Mouse (Mus musculus): Measurements from ENCODE around the gene Cenpu.
"Not testable (repeated sequence)": the region's sequence is repeated elsewhere in the genome, so short reads cannot be mapped to it uniquely, and the experiment has no call there.

Gene Cenpu

DNA sequence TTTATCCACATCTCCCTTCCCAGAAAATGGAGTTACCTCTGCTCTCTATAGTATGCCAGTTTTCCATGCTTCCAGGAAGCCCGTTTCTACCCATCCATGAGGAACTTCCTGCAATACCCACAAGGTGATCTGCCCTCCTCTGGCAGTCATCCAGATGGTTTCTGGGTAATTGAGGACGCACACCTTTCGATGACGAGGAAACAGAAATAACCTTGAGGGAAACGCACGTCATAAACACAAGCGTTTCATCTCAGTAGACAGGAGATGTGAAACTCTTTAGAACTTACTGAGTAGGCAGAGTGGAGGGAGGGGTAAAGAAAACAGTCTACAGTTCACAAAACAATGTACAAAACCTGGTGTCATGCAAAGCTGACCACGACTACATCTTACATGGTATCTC is 1.8 kb upstream of the Cenpu start:
- no peak for DNase-seq (ENCODE audit: low spot score)

DNA sequence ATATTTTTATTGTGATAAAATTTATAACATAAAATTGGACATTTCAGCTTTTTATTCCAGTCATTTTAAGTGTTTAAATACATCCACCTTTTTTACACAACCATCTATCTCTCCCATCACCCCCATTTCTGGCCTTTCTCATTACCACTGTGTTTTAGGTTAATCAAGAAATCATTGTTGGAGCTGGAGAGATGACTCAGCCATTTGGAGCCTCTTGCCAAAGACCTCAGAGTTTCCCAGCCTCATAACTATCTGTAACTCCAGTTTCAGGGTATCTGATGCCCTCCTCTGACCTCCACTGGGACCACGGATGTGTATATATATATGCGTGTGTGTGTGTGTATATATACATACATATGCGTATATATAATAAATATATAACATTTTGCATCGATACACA is 799 bp upstream of the Cenpu start:
- DNase-seq (ENCODE audit: low spot score), result no peak

DNA sequence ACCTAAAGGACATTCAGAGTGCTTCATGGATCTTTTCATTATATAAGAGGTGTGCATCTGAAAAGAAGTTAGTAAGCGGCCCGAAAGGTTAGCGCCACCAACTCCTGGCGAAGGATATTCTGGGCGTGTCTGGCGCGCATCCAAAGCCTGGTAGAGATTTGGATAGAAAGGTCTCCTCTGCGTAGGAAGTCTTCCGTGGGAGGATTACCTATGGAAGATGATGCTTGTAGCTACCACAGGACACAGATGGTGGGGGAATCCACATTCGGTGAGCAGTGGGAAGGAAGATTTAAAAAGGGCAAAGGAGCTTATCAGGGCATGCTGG is 575 bp downstream of the Cenpu start:
- DNase-seq (ENCODE audit: low spot score), result no peak

DNA sequence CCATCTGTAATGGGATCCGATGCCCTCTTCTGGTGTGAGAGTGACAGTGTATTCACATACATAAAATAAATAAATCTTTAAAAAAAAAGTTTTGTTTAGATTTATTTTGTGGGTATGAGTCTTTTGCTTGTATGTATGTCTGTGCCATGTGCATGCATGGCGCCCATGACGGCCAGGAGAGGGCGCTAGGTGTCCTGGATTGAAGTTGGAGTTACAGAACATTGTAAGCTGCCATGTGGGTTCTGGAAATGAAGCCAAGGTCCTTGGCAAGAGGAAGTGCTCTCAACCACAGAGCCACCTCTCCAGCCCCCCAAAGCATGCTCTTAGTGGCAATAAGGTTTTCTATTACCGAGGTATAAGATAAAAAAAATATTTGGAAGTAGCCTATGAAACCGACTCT is 7.6 kb downstream of the Cenpu start:
- peak; percentile 57 for DNase-seq (ENCODE audit: low spot score)

DNA sequence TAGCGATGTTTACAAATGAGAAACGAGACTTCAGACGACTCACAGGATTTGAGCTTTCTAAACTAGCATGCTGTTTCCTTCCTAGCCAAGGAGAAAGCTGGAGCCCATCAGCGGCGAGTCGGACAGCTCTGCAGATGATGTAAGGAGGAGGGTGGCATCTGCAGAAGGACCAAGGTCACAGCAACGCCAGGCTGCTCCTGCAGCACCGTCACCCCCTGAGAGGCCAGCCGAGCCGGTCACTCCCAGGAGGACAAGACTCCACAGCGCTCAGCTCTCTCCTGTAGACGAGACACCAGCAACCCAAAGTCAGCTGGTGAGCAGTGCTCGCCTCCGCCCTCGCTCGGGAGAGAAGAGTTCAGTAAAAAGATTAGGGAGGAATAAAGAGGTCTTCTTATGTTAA is 10.5 kb downstream of the Cenpu start:
- DNase-seq (ENCODE audit: low spot score), result no peak

DNA sequence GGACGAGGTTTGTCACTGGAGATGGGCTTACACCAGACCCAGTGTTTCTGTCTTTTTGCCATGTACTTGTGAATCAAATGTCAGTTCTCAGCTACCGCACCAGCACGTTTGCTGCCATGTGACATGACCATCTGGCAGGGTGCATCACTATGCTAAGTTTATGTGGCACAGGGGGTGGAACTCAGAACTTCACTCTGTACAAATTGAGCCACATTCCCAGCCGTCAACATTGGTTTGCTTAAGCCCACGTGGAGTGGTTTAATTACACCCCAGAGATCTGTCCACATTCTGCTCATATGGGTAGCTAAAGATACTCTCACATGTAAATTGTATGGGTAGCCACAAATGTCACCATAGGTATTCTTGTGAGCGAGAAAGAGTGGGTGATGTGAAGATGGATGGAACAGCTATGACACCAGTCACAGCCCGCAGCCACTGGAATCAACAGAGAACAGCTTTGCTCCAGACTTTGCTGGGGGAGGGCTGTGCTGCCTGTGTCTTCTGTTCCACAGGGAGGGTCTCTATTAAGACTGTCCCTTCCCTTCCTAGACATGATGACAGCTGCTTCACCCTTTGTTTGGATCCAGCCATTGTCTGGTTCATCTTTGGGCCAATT is 15.2 kb downstream of the Cenpu start:
- no peak for DNase-seq (ENCODE audit: low spot score)

DNA sequence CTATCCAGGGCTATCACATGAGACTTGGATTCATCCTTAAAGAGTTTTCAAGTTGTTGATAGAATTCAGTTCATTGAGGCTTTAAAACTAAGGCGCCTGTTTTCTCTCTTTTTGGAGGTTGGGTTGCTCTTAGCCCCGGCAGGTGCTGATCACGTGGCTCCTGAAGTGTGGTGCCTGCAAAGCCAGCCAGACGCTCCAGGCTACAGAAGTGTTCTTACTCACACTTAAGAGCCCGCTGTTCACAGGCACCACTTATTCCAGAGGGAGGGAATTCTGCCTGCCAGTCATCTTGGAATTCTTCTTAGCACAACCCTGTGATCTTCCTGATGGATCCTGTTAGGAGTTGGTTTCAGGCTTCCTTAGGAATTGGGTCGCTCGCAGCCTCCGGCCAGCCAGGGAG is 16.1 kb downstream of the Cenpu start:
- DNase-seq (ENCODE audit: low spot score), result peak; percentile 78

DNA sequence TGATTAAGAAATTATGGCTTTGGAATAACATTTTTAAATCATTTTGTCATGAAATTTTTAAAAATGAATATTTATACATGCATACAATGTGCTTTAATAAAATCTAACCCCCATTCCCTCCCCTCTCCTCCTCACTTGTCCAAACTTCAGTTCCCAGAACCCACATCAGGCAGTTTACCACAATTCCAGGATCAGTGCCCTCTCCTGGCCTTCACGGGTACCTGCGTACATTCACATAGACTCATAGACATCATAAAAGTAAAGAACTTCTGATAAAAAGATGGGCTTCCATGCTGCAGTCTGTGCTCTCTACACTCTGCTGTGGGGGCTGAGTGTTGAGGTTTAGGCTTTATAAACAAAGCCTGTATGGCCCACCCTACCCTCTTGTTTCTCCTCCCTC is 17.1 kb downstream of the Cenpu start:
- DNase-seq (ENCODE audit: low spot score), result no peak

DNA sequence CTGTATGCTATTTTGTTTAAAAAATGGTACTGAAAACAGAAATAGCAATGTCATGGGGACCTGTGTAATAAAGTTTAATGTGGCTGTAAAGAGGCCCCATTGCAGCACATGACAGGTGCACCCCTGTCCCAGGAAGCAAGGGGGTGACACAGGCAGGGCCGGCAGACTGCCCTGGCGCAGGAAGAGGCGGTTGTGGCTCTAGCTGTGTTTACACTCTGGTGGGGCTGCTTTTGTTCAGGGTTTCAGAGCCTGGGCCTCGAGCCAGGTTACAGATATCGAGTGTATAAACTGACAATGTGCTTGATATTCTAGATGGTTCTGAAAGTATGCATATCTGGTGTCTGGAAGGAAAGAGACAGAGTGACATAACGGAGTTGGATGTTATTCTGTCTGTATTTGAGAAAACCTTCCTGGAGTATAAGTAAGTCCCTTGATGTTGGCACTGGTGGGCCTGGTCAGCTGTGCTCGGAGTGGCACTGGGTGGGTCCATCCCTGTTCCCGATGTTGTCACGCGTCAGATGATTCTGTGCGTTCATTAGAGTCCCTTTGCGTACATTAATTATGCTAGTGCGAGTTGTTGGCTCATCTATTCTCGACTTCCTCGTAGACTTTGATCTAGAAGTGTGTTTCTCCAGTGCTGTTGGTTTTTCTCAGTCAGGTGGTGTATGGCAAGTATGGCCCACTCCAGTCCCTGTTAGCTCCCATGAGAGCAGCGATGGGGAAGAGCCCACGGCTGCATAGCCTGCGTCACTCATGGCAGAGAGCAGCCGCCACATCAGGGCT is 18.0 kb downstream of the Cenpu start:
- DNase-seq (ENCODE audit: low spot score), result peak; percentile 57

DNA sequence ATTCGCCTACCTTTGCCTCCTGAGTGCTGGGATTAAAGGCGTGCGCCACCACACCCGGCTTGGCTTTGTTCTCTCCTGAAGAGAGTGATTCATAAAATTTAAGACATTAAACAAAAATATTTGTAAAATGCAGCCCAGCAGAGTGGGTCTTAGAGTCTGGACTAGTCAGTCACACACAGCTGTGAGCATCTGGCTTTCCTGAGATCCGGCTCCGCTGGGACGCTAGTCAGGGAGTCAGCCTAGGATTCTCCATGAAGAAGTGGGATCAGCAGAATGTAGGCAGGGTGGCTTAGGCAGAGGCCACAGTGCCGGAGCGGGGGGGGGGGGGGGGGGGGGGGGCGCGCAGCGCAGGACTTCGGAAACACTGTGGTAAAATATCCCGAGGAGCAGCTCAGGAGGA is 18.8 kb downstream of the Cenpu start:
- DNase-seq (ENCODE audit: low spot score), result no peak

DNA sequence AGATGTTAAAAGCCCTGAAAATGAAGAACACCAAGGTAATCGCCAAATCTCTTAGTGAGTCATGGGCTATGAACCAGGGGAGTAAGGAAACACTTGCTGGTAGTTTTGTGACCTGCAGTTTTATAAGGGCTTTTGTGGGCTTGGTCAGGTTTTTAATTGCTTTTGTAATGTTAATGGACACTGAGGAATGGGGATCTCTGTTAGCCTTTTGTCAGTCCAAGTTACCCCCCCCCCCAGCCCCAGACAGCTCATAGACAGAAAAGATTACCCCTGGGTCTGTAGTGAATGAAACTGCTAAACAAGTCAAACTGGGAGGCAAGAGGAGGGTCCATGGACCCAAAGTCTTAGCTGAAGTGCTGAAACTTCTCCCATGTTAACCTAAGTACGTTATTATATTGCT is 21.6 kb downstream of the Cenpu start:
- no peak for DNase-seq (ENCODE audit: low spot score)

DNA sequence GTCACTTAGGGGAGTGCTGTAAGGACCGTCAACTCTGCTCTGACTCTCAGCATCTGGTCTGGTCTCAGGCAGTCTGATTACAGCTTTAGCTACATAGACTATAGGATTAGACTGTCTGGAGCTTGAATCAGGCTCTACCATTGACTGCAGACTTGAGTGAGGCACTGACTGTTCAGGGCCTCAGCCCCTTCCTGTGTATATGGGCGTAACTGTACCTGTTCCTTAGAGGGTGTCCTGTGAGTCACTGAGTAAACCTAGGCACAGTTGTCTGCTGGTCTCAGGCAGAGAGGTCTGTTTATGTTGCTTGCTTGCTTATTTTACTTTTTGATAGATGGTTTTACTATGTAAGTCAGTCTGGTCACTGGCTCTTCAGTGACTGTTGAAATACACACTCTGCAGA is 22.1 kb downstream of the Cenpu start:
- no peak for DNase-seq (ENCODE audit: low spot score)

DNA sequence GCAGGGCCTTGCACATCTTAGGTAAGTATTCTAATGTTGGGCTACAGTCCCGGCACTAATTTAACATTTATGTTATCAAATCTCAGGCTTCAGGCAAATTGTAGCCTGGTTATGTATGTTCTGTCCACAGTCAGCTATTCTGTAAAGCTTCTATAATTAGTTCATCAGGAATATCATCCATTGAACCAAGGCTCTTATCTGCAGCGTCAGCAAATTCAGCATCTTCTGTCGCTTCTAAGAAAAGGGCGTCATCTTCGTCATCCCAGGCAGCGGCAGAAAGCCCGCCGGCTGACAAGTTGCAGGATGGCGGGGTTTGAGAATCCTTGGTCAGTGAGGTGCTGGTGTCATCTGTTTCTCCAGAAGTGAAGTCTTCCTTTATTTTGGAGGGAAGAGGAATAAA is 27.0 kb downstream of the Cenpu start:
- no peak for DNase-seq (ENCODE audit: low spot score)

DNA sequence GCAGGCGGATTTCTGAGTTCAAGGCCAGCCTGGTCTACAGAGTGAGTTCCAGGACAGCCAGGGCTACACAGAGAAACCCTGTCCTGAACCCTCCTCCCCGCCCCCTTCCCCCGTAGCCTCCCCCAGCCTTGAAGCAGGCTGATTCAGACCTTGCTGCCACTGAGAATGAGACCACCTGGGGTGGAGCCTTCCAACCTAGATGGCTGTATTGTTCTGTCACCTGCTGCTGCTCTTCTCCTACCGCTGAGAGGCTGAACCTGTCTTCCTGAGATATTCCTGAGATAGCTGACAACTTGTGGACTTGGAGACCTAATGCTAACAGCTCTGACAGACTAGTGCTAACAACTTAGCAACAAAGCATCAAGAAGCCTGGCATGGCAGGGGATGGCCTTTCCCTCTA is 32.5 kb downstream of the Cenpu start:
- DNase-seq (ENCODE audit: low spot score), result not testable (repeated sequence)

DNA sequence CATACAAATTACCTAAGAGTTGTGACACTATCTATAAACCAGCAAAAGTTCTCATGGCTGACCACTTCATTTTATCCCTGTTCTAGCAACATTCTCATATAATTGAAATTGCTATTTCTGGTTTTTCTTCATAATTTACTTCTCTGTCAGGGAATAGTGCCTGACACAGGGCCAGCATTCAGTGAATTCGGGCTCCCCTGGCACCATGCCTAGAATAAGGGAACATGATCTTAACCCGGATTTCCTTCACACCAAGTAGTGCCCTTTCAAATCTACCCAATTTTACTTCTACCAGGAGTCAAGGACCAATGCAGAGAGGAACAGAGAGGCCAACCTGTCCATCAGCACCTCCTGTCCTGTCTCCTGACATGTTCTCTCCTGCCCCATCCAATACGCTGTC is 33.7 kb downstream of the Cenpu start:
- no peak for DNase-seq (ENCODE audit: low spot score)

DNA sequence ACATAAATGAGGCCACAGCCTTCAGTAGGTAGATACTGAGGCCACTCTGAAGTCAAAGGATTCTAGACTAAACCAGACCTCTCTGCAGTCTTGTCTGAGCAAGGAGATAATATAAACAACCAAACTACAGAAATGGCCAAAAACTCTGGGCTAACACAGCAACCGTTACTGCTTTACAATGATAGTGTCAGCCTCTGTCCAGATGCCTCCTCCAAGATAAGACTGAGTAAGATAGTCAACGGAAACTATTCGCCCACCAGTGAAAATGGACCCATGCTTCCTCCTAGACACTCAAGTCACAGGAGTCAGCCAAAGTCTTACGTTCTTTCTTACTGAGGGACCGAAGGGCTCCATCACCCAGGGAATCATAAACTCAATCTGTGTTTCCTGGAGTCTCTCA is 36.1 kb downstream of the Cenpu start:
- no peak for DNase-seq (ENCODE audit: low spot score)

DNA sequence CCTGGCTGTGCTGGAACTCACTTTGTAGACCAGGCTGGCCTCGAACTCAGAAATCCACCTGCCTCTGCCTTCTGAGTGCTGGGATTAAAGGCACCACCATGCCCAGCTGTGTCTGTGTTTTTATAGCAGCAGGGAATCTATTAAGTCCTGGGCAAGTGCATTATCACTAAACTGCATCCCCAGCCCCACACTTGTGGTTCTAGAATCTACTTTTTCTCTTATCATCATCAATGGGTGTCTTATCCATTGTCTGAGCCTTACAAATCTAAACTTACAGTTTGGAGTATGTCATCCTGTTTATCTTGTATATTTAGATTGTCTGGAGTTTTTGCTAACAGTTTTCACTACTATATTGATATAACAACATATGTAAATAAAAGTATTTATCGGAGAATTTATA is 36.8 kb downstream of the Cenpu start:
- no peak for DNase-seq (ENCODE audit: low spot score)

DNA sequence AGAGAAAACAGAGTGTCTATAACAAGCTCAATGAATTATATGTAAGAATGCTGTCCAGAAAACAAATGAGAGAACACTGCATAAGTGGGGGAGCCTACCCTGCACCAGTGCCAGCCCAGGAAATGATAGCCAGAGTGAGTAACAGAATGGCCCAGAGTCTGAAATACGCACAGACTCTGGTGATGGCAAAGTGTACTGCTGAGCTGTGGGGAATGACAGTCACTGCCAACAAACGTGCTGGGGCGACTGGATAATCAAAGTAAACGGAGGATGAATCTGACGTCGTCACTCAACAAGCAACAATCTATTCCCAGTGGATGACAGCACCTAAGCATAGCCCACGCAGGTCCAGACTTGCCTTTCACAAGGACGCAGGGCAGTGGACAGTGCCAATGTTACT is 41.2 kb downstream of the Cenpu start:
- DNase-seq (ENCODE audit: low spot score), result no peak

DNA sequence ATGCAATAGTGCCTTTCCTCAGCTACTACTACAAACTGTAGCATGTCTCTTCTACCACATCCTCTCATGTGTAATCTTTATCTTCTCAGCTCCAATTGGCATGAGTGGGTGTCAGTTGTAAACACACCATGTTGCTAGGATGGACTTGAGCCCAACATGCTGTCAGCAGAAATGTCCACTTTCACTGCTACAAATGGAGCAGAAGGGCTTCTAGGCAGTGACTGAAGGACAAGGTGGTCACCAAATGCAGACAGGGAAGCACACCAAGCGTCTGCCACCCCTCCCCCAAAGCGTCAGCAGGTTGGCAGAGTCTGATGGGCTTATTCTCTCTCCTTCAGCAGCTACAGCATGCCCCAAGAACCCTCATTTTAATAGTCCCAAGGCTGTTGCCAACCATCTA is 41.9 kb downstream of the Cenpu start:
- DNase-seq (ENCODE audit: low spot score), result no peak

DNA sequence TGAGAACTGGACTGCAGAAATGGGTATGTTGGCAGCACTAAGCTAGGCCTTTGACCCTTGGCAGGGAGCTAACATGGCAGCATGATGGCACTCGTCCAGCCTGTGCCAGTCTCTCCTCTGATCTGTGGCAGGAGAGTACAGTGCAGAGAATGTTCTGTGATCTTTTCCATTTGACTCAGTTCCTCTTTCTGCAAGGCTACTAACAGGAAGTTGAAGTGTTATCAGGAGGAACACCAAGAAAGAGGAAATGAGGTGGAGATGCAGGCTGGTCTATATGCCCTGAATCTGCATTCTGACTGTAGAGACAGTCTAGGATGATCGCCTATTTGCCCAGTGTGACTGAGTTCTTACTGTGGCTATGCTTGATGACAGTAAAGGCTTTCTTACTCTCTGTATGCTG is 43.8 kb downstream of the Cenpu start:
- DNase-seq (ENCODE audit: low spot score), result peak; percentile 39

DNA sequence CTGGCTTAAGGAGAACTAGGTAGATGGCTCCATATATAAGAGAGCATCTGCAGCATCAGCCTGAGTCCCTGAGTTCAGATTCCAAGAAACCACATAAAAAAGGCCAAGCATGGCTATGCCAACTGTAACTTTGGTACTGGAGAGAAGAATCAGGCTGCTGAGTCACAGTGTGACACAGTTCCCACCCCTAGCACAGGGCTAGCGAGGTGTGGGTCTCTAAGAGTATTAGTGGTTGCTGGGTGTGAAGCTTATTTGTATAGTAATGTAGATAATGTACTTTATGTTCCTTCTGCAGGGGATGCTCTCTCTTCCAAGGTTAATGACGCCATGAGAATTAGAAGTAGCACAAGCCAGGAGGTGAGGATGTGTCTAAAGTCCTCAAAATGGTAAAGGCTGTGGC is 44.7 kb downstream of the Cenpu start:
- DNase-seq (ENCODE audit: low spot score), result no peak

DNA sequence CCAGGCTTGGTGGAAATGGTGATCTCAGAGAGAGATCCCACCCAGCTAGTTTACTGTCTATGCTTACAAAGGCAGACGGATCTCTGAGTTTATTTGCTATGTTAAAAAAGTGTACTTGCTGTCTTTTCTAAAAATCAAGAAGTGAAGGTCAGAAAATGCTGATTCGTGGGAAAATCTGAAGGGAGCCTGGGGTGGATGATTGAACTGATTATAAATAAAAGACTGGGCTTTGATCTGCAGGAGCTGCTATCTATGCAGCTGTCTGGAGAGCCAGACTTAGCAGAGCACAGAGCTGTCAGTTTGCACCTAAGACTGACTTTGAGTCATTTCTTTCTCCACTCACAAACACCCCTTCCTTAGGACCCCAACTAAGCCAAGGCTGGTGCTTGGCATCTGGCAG is 45.6 kb downstream of the Cenpu start:
- DNase-seq (ENCODE audit: low spot score), result no peak

DNA sequence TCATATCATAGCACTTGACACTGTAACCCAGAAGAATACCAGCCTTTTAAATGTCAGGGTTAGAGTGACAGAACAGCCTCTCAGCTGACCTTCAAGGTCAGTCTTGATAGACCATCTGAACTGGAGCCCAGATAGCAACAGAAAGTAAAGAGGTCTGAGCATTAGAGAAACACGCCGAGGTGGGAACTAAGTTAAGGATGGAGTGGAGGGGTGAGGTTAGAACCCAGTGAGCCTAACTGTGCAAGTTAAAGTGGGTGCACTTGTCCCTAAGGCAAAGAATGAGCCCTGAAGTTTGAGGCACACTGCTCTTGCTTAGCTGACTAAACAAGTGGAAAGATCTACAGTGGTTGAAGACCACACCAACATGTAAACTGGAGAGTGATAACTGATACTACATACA is 46.3 kb downstream of the Cenpu start:
- no peak for DNase-seq (ENCODE audit: low spot score)

DNA sequence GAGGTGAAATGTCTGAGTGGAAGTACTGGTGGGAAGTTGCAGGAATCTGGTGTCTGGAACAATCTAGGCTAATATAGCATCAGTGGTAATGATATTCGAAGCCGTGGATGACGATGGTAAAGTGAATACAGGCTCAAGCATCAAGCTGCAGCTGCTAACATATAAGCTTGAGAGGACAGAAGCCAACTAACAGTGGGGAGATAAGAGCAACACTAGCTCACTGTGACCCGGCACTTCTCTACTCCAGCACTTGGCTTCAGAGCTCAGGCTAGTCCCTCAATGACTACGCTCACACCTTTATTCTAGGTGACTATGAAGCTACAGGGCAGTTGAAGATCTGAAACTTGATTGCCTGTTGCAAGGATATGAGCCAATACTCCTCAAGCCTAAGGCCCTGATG is 46.9 kb downstream of the Cenpu start:
- DNase-seq (ENCODE audit: low spot score), result no peak
